Mouse (Mus musculus) embryonic facial prominence, embryonic 11.5 days (tissue): ENCODE measurements around the gene Tomt. TPM values are rescaled to one million over a fixed set of nuclear protein-coding genes. Genes with fewer than 3 reads are reported as not detected.

Experiments used
- ATAC-seq: fragments of 200-750 bp; cut with Nextera tagmentation; replicated peaks from 2 replicates; pipeline ENCODE4 v1.8.0; 2017; ENCODE audit warnings: low read depth; ENCODE audit not compliant: insufficient number of reproducible peaks, low FRiP score, low TSS enrichment
- DNase-seq: peaks from one replicate; pipeline ENCODE4 v3.0.0-alpha.2; 2015; ENCODE audit warnings: low spot score
- H3K27ac ChIP-seq: fragments of 300-500 bp; sonication (generic); replicated peaks from 2 replicates; pipeline ENCODE4 v1.5.1; 2014; ENCODE audit warnings: mild to moderate bottlenecking, low read depth, low read length, control low read depth
- H3K27me3 ChIP-seq: fragments of 300-500 bp; sonication (generic); 2 replicates; pipeline ENCODE4 v1.6.1; 2014; ENCODE audit warnings: mild to moderate bottlenecking, low read length, moderate library complexity, mixed read lengths; ENCODE audit not compliant: control insufficient read depth, insufficient read depth
- H3K36me3 ChIP-seq: fragments of 300-500 bp; sonication (generic); replicated peaks from 2 replicates; pipeline ENCODE4 v1.6.1; 2014; ENCODE audit warnings: low read depth, mild to moderate bottlenecking, low read length, moderate library complexity, mixed read lengths; ENCODE audit not compliant: control insufficient read depth, insufficient read depth
- H3K4me1 ChIP-seq: fragments of 300-500 bp; sonication (generic); 2 replicates; pipeline ENCODE4 v1.6.1; 2014; ENCODE audit warnings: low read length, mixed read lengths; ENCODE audit not compliant: control insufficient read depth, insufficient read depth
- H3K4me2 ChIP-seq: fragments of 300-500 bp; sonication (generic); 2 replicates; pipeline ENCODE4 v1.6.1; 2014; ENCODE audit warnings: low read depth, mild to moderate bottlenecking, control low read depth, low read length, moderate library complexity
- H3K4me3 ChIP-seq: fragments of 300-500 bp; sonication (generic); 2 replicates; pipeline ENCODE4 v1.5.1; 2014; ENCODE audit warnings: low read depth, low read length, control low read depth
- H3K9ac ChIP-seq: fragments of 300-500 bp; sonication (generic); replicated peaks from 2 replicates; pipeline ENCODE4 v1.6.1; 2014; ENCODE audit warnings: mild to moderate bottlenecking, control low read depth, low read length
- H3K9me3 ChIP-seq: fragments of 300-500 bp; sonication (generic); replicated peaks from 2 replicates; pipeline ENCODE4 v1.6.1; 2016; ENCODE audit warnings: mild to moderate bottlenecking, low read length, inconsistent platforms, mixed read lengths; ENCODE audit not compliant: control insufficient read depth
- WGBS: fragments of 180-500 bp; shearing (Covaris S2); extraction: QIAGEN DNeasy Blood & Tissue Kit; methylation state at CpG from one replicate; pipeline ENCODE4 v1.1.7; 2014; 5-methylcytosine and 5-hydroxymethylcytosine counted together
- polyA plus RNA-seq: library from polyadenylated mRNA; unstranded; fragments of >200 nt; fragmentation: Nextera tagmentation; extraction: Ambion mirVana; gene quantifications from 2 replicates; pipeline ENCODE4 v1.2.1, GENCODE M21; 2014

Tomt gene
- polyA plus RNA-seq, 1 experiment from 2014 or later: 0.27 TPM

- WGBS: 68% methylated on average over 9 of the region's 9 CpGs
- H3K27me3 ChIP-seq: no peaks in the 10 kb centered on the region
- no peak overlapping the region for H3K4me3 ChIP-seq
- H3K4me1 ChIP-seq: no peaks in the 10 kb centered on the region
- no peaks in the 10 kb centered on the region for H3K36me3 ChIP-seq
- no peak overlapping the region for H3K27ac ChIP-seq
- peak overlapping the region; percentile 13; the same call in 1 of the 2 replicates for H3K9ac ChIP-seq
- H3K9me3 ChIP-seq: no peaks in the 10 kb centered on the region
- ATAC-seq (no peak), DNase-seq (no peak)
- no peak overlapping the region for H3K4me2 ChIP-seq
Observed at GRCm38 (mm10) chr7:101882413-101883154, 23.6 kb downstream of the Tomt start.

DNA sequence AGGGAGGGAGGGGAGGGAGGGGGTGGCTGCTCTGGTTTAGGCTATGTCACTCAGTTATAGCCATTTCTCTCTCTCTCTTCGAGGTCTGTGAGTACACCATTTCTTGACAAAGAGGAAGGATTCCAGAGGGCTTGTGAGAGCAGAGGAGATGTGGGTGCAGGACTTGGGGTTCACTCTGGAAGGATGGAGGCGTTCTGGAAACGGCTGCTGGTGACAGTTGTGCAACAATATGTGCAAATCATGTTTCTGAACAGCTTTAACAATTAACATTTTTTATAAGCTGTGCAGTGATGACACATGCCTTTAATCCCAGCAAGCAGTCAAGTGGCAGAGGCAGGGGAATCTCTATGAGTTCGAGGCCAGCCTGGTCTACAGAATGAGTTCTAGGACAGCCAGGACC, 25.3 kb downstream of the Tomt start:
- Histone ChIP-seq H3K9me3 (no peaks in the 10 kb centered on the region), H3K36me3 (no peaks in the 10 kb centered on the region), H3K4me2 (no peak overlapping the region), H3K27ac (no peak overlapping the region), H3K4me1 (no peaks in the 10 kb centered on the region), H3K27me3 (no peaks in the 10 kb centered on the region), H3K4me3 (no peak overlapping the region), H3K9ac (no peak overlapping the region)
- ATAC-seq: no peak
- DNase-seq: no peak
- 76% methylated on average over 4 of the region's 4 CpGs for WGBS

GRCm38 (mm10) chr7:101875978-101876377, 30.2 kb downstream of the Tomt start:
- DNase-seq (no peak), ATAC-seq (no peak)
- Histone ChIP-seq H3K27me3 (no peaks in the 10 kb centered on the region), H3K4me3 (no peak overlapping the region), H3K4me2 (no peak overlapping the region), H3K4me1 (no peaks in the 10 kb centered on the region), H3K9ac (no peak overlapping the region), H3K27ac (no peak overlapping the region), H3K36me3 (no peaks in the 10 kb centered on the region), H3K9me3 (no peaks in the 10 kb centered on the region)
- 91% methylated on average over 1 of the region's 1 CpGs for WGBS

DNA sequence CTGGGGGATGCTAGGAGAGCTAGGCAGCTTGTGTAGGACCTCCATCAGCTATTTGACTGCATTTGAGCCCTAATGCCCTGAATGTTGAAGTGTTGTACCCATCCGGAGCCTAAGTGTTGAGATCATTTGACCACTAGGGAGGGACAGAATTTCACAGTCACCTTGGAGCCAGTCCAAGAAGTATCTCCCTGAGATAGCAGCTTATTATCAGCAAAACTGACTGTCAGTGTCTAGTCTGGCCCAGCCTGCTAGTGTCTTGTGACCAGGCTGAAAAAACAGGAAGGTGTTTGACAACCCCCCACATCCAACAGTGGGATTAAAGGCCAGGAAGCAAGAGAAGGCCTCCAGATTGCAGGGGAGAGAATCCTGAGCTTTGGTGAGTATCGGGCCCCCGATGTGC, 34.9 kb downstream of the Tomt start:
- no peak overlapping the region for H3K4me3 ChIP-seq
- H3K4me2 ChIP-seq: no peak overlapping the region
- no peaks in the 10 kb centered on the region for H3K36me3 ChIP-seq
- ATAC-seq (no peak), DNase-seq (no peak)
- H3K27me3 ChIP-seq: no peaks in the 10 kb centered on the region
- no peaks in the 10 kb centered on the region for H3K9me3 ChIP-seq
- H3K4me1 ChIP-seq: no peaks in the 10 kb centered on the region
- H3K9ac ChIP-seq: no peak overlapping the region
- no peak overlapping the region for H3K27ac ChIP-seq
- WGBS: 90% methylated on average over 3 of the region's 3 CpGs

- Histone ChIP-seq H3K4me1 (no peaks in the 10 kb centered on the region), H3K27ac (no peak within 1 kb of the TSS), H3K27me3 (no peaks in the 10 kb centered on the region), H3K4me3 (no peak within 1 kb of the TSS), H3K9me3 (no peaks in the 10 kb centered on the region), H3K4me2 (no peak within 1 kb of the TSS), H3K36me3 (no peaks in the 10 kb centered on the region), H3K9ac (no peak within 1 kb of the TSS)
- ATAC-seq (no peak), DNase-seq (no peak)
- 74% methylated on average over 2 of the region's 2 CpGs for WGBS
Observed at GRCm38 (mm10) chr7:101870629-101871028, 35.5 kb downstream of the Tomt start, which contains the start of gene Folr1. Gene Folr1 (minus strand): TSS chr7:101870788.

- DNase-seq (no peak), ATAC-seq (no peak)
- Histone ChIP-seq H3K9ac (no peak overlapping the region; the same call in 1 of the 2 replicates), H3K4me1 (no peaks in the 10 kb centered on the region), H3K36me3 (no peaks in the 10 kb centered on the region), H3K9me3 (no peaks in the 10 kb centered on the region), H3K27ac (no peak overlapping the region), H3K4me3 (no peak overlapping the region), H3K27me3 (no peaks in the 10 kb centered on the region), H3K4me2 (no peak overlapping the region)
- 59% methylated on average over 7 of the region's 7 CpGs for WGBS
Observed at GRCm38 (mm10) chr7:101869163-101869500, 37.0 kb downstream of the Tomt start.

DNA sequence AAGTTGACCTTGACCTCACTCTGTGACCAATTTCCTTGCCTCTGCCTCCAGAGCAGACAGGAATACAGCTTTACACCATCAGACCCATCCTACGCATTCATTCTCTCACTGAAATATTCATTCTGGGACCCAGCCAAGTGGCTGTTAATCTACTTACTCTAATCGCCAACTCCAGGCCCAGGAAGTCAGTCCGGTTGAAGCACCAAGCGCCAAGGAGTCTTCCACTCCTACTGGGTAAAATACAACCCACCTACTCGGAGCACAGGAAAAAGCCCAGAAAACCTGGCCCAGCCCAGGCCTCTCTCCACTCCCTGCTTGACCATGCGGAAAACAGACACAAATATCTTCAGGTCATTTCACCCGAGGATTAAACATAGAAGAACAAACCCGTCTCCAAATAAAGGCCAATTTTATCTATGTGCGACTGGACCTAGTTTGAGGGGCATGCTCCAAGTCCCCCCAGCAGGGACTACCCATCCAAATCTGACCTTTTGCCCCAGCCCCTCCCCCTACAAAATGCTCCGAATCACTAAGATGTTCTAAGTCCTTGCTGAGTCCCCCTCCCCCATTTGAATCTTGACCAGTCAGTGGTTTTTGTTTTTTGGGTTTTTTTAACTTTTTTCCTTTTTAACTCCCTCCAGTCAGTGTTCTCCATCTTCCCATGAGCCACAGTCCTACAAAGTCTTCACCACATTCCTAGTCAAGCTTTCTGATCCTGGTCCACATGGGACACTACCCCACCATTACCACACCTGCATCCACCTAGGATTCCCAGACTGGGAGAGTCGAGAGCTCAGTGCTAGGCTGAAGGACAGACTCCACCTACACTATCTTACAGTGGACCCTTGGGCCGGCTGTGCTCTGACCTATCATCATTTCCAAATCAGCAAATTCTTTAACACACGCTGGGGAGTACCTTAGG, 37.7 kb downstream of the Tomt start:
- H3K4me3 ChIP-seq: no peak overlapping the region
- H3K4me1 ChIP-seq: no peaks in the 10 kb centered on the region
- H3K36me3 ChIP-seq: no peaks in the 10 kb centered on the region
- WGBS: 64% methylated on average over 13 of the region's 13 CpGs
- no peak for DNase-seq
- ATAC-seq: no peak
- H3K9me3 ChIP-seq: no peaks in the 10 kb centered on the region
- no peak overlapping the region for H3K4me2 ChIP-seq
- H3K9ac ChIP-seq: no peak overlapping the region; the same call in 1 of the 2 replicates
- H3K27ac ChIP-seq: no peak overlapping the region
- no peaks in the 10 kb centered on the region for H3K27me3 ChIP-seq

DNA sequence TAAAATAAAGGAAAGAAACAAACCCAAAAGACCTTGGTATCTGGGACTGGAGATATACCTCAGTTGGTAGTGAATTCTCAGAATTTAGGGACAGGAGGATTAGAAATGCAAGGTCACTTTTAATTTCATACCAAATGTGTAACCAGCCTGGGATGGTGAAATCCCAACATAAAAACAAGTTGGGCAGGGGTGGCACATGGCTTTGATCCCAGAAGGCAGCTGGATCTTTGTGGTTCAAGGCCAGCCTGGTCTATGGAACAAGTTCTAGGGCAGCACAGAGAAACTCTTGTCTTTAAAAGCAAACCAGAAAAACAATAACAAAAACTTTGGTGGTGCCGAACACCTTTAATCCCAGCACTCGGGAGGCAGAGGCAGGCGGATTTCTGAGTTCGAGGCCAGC, 38.7 kb downstream of the Tomt start:
- H3K27me3 ChIP-seq: no peaks in the 10 kb centered on the region
- H3K36me3 ChIP-seq: no peaks in the 10 kb centered on the region
- H3K4me2 ChIP-seq: no peak overlapping the region
- no peak overlapping the region for H3K4me3 ChIP-seq
- no peak overlapping the region for H3K27ac ChIP-seq
- ATAC-seq (no peak), DNase-seq (no peak)
- H3K4me1 ChIP-seq: no peaks in the 10 kb centered on the region
- H3K9ac ChIP-seq: no peak overlapping the region
- H3K9me3 ChIP-seq: no peaks in the 10 kb centered on the region
- 93% methylated on average over 4 of the region's 4 CpGs for WGBS
